Mouse (Mus musculus): Measurements from ENCODE around the gene Slxl1.
"Not testable (repeated sequence)": the region's sequence is repeated elsewhere in the genome, so short reads cannot be mapped to it uniquely, and the experiment has no call there.

Slxl1 gene

DNA sequence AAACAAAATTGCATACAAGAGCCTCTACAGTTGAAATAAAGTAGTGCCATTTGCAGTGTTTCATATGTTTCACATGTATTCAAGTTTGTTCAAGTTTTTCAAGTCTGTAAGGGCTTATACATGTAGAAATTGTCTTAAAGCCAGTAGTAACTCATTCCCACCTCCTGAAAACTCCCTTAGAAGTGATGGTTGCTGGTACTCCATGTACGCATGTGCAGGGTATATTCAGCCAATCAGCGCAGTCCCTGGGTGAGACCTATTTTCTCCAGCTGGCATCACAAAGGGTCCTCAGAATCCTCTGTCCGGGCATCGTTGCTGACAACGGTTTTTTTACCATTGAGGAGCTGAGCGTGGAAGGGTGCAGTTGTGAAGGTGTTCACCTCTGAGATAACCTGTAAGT is at the start of gene Slxl1:
Gene Slxl1 (plus strand): TSS at position 301 of the 400 bp plus-strand sequence.
- not testable (repeated sequence) for DNase-seq
